Mouse (Mus musculus) hindbrain, embryonic 16.5 days (tissue): ENCODE data around the gene Snapc4. TPM values are rescaled to one million over a fixed set of nuclear protein-coding genes. Genes with fewer than 3 reads are reported as not detected.

Experiments used
- ATAC-seq: fragments of 200-750 bp; cut with Nextera tagmentation; 2 replicates; pipeline ENCODE4 v1.8.0; 2017; ENCODE audit warnings: moderate TSS enrichment, moderate library complexity
- H3K27ac ChIP-seq: fragments of 300-500 bp; sonication (generic); 2 replicates; pipeline ENCODE4 v1.5.1; 2014; ENCODE audit warnings: low read depth, mild to moderate bottlenecking, control low read depth, low read length, moderate library complexity
- H3K27me3 ChIP-seq: fragments of 300-500 bp; sonication (generic); replicated peaks from 2 replicates; pipeline ENCODE4 v1.6.1; 2014; ENCODE audit warnings: low read length; ENCODE audit not compliant: control insufficient read depth, insufficient read depth
- H3K36me3 ChIP-seq: fragments of 300-500 bp; sonication (generic); 2 replicates; pipeline ENCODE4 v1.6.1; 2014; ENCODE audit warnings: mild to moderate bottlenecking, low read length, moderate library complexity, mixed read lengths; ENCODE audit not compliant: control insufficient read depth, insufficient read depth
- H3K4me1 ChIP-seq: fragments of 300-500 bp; sonication (generic); 2 replicates; pipeline ENCODE4 v1.6.1; 2014; ENCODE audit warnings: low read depth, low read length; ENCODE audit not compliant: control insufficient read depth, insufficient read depth
- H3K4me2 ChIP-seq: fragments of 300-500 bp; sonication (generic); 2 replicates; pipeline ENCODE4 v1.6.1; 2014; ENCODE audit warnings: mild to moderate bottlenecking, low read length, control low read depth, moderate library complexity
- H3K4me3 ChIP-seq: fragments of 300-500 bp; sonication (generic); 2 replicates; pipeline ENCODE4 v1.5.1; 2014; ENCODE audit warnings: mild to moderate bottlenecking, low read length, control low read depth, moderate library complexity
- H3K9ac ChIP-seq: fragments of 300-500 bp; sonication (generic); 2 replicates; pipeline ENCODE4 v1.6.1; 2014; ENCODE audit warnings: low read depth, mild to moderate bottlenecking, control low read depth, low read length, moderate library complexity
- H3K9me3 ChIP-seq: fragments of 300-500 bp; sonication (generic); 2 replicates; pipeline ENCODE4 v1.6.1; 2014; ENCODE audit warnings: mild to moderate bottlenecking, low read length, moderate library complexity; ENCODE audit not compliant: control insufficient read depth
- WGBS: fragments of 180-500 bp; shearing (Covaris S2); extraction: QIAGEN DNeasy Blood & Tissue Kit; methylation state at CpG from one replicate; pipeline ENCODE4 v1.1.7; 2014; 5-methylcytosine and 5-hydroxymethylcytosine counted together
- polyA plus RNA-seq: library from polyadenylated mRNA; unstranded; fragments of >200 nt; fragmentation: Nextera tagmentation; extraction: Ambion mirVana; gene quantifications from 2 replicates; pipeline ENCODE4 v1.2.1, GENCODE M21; 2015

The Snapc4 gene
- polyA plus RNA-seq, 1 experiment from 2014 or later = 29.1 TPM

DNA sequence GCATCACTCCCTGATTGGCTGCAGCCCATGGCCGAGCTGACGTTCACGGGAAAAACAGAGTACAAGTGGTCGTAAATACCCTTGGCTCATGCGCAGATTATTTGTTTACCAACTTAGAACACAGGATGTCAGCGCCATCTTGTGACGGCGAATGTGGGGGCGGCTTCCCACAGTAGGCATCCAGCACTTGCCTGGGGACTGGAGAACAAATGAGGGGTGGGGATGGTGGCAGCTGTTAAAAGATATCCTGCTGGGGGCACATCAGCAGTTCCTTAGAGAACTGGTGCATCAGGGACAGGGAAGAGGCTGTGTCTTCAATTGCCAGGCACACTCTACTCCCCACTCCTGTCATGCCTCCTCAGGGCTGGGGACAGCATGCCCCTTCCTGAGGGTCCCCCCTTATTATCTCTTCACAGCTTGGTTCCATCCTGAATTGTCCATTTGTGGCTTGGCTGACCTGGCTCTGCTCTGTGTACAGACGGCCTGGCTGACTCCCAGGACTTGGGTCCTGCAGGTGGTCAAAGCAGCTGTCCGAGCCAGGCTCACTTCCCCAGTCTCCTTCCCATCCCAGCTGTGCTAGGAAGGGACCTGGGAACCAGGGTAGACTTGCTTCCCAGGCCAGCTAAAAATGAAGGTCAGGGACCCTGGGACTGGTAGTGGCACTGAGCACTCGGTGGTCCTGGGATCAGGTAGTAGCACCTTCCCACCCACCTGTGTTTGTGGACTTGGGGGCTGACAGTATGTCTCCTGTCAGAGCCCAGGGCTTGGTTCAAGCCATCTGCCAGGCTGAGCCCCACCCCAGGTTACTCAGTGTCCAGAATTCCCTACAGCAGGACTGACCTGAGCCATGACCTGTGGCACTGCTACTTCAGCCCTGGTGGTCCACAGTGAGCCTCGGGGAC, 41.9 kb downstream of the Snapc4 start:
- Histone ChIP-seq H3K27me3 (no peaks in the 10 kb centered on the region), H3K36me3 (peaks cover 22% of the 10 kb centered on the region), H3K4me1 (peaks cover 6% of the 10 kb centered on the region), H3K4me2 (no peak overlapping the region), H3K27ac (peak overlapping the region; percentile 29; the same call in 1 of the 2 replicates), H3K9me3 (no peaks in the 10 kb centered on the region), H3K4me3 (no peak overlapping the region), H3K9ac (no peak overlapping the region)
- WGBS = 61% methylated on average over 8 of the region's 13 CpGs
- ATAC-seq = peak; percentile 69

DNA sequence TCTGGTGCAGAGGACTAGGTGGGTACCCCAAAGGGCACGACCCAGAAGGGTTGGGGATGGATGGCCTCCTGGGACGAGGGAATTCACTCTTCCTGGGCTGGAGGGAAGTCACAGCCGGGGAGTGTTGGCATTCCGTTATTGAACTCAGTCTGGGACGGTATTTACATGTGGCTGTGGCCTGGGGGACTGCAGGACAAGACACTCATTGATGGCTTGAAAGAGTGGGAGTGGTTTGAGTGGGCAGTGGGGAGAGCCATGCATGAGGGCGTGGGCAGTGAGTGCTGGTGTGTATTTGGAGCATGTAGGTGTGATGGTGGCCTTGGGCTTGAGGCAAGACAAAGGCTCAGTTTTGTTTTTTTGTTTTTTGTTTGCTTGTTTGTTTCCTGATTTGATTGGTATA, 49.8 kb downstream of the Snapc4 start:
- Histone ChIP-seq H3K9me3 (no peaks in the 10 kb centered on the region), H3K27me3 (no peaks in the 10 kb centered on the region), H3K4me3 (0 out of 2 replicates have a peak overlapping the region, but pooled peaks have one; percentile 10), H3K4me1 (no peaks in the 10 kb centered on the region), H3K27ac (peak overlapping the region; percentile 69; the same call in 1 of the 2 replicates), H3K4me2 (peak overlapping the region; percentile 31; the same call in 1 of the 2 replicates), H3K9ac (no peak overlapping the region), H3K36me3 (peaks cover 38% of the 10 kb centered on the region)
- WGBS = 60% methylated on average over 6 of the region's 6 CpGs
- peak; percentile 15; the same call in 1 of the 2 replicates for ATAC-seq

DNA sequence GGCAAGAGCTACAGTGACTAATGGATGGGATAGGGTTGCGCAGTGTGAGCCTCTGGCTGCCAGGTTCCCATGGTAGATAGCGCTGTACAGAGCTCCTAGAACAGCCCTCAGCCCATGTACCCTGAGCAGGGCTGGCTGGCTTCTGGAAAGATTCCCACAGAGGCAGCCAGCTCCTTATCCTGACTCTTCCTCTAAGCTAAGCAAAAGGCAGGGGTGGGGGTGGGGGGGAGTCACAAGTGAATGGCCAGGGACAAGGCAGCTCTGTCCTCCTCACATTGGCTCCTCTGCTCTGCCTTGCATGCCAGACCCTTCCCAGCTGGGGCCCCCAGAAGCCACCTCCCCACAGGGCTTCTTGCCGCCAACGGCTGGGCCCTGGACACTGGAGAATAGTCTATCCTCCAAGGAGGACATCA, 50.4 kb downstream of the Snapc4 start:
- Histone ChIP-seq H3K36me3 (peaks cover 45% of the 10 kb centered on the region), H3K9ac (no peak overlapping the region), H3K4me2 (no peak overlapping the region; the same call in 1 of the 2 replicates), H3K4me1 (no peaks in the 10 kb centered on the region), H3K4me3 (0 out of 2 replicates have a peak overlapping the region, but pooled peaks have one; percentile 10), H3K27ac (peak overlapping the region; percentile 75), H3K9me3 (no peaks in the 10 kb centered on the region), H3K27me3 (no peaks in the 10 kb centered on the region)
- ATAC-seq = peak; percentile 90
- WGBS = 72% methylated on average over 4 of the region's 4 CpGs

DNA sequence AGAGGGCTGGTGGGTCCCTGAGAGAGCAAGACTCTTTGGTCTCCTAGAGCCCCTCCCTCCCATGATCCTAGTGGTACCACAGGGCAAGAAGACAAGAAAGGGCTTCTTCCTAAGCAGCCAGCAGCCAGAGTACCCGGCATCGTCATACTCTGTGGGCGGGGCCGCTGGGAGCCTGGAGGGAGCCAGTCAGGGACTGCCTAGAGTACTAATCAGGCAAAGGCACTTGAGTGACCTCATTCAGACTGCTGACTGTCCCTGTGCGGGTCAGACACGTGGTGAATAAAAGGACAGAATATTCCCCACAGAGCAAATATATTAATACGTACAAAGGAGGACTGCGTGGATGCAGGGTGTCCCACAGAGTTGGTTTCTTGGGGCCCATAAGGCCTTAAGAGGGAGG, 51.1 kb downstream of the Snapc4 start:
- no peak overlapping the region for H3K4me2 ChIP-seq
- ATAC-seq = peak; percentile 44; the same call in 1 of the 2 replicates
- no peak overlapping the region for H3K9ac ChIP-seq
- peaks cover 49% of the 10 kb centered on the region for H3K36me3 ChIP-seq
- no peaks in the 10 kb centered on the region for H3K27me3 ChIP-seq
- peak overlapping the region; percentile 75 for H3K27ac ChIP-seq
- H3K9me3 ChIP-seq = no peaks in the 10 kb centered on the region
- WGBS = 47% methylated on average over 8 of the region's 8 CpGs
- H3K4me3 ChIP-seq = no peak overlapping the region
- H3K4me1 ChIP-seq = no peaks in the 10 kb centered on the region

DNA sequence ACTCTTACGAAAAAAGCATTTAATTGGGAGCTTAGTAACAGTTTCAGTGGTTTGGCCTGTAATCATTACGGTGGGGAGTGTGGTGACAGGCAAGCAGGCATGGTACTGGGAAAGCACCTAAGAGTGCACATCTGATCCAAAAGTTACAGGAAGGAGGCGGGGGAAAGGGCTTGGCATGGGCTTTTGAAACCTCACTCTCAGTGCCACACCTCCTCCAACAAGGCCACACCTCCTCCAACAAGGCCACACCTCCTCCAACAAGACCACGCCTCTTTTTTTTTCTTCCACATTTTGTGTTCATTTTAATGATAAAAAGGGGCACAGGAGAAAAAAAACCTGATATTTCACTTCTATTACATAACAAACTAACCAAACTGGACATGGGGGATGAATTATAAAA, 52.6 kb downstream of the Snapc4 start:
- Histone ChIP-seq H3K36me3 (peaks cover 65% of the 10 kb centered on the region), H3K9me3 (no peaks in the 10 kb centered on the region)
- WGBS = 87% methylated on average over 4 of the region's 4 CpGs

DNA sequence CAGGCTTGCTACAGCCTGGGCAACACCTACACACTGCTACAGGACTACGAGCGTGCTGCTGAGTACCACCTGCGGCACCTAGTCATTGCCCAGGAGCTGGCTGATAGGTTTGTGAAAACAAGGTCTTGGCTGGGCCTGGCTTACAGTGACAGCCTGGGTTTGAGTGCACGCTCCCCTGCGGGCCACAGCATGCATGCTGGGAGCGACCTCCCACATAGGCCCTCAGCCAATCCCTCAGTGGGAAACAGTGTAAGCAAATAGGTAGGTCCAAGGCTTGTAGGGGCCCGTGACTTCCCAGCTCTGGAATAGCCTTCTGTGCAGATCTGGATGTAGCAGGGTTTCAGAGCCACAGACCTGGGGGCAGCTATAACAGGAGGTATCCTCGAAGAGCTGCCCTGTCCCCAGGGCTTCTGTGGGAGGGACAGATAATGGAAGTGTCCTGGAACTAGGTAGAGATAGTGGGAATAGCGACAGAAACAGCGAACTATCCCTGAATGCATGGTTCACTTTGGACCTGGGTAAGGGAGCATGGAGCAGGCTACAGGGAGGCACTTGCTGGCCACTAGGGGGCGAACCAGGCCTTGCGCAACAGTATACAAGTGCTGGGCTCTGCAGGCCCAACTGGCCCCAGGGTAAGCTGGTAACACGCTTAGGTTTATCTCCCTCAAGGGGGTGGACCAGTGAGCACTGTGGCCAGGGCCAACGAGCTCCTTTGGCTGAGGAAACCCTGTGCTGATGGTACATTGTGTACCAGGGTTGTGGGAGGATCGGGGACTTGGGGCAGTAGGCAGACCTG, 54.9 kb downstream of the Snapc4 start:
- Histone ChIP-seq H3K27me3 (no peaks in the 10 kb centered on the region), H3K4me3 (no peak overlapping the region), H3K9ac (no peak overlapping the region), H3K27ac (no peak overlapping the region), H3K9me3 (no peaks in the 10 kb centered on the region), H3K36me3 (peaks cover 60% of the 10 kb centered on the region), H3K4me2 (no peak overlapping the region), H3K4me1 (peaks cover 6% of the 10 kb centered on the region)
- WGBS = 66% methylated on average over 15 of the region's 15 CpGs
- ATAC-seq = peak; percentile 56; the same call in 1 of the 2 replicates

More for the DNA sequence above, 52.6 kb downstream of the Snapc4 start:
- Histone ChIP-seq H3K4me1 (no peaks in the 10 kb centered on the region), H3K27me3 (no peaks in the 10 kb centered on the region), H3K4me2 (no peak overlapping the region), H3K9ac (no peak overlapping the region), H3K27ac (no peak overlapping the region), H3K4me3 (no peak overlapping the region)
- ATAC-seq = no peak

DNA sequence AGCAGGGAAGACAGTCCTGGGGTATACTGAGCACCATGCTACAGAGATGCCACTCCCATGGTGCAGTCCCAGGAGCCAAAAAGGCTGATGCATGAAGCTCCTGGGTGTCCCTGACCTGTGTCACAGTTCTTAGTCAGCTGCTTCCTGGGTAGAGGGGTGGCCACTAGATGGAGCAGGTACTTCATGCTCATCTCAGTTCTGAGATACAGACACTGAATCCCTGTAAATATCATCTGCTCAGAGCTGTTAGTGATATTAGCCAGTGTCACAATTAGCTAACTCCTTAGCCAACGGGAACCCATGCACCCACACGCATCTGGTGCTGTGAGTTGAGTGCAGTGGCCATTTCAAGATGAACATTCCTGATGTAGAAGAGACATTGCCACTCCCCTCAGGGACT, 55.5 kb downstream of the Snapc4 start:
- Histone ChIP-seq H3K9me3 (no peaks in the 10 kb centered on the region), H3K9ac (no peak overlapping the region), H3K4me1 (peaks cover 13% of the 10 kb centered on the region), H3K36me3 (peaks cover 55% of the 10 kb centered on the region), H3K4me2 (no peak overlapping the region), H3K27me3 (no peaks in the 10 kb centered on the region), H3K4me3 (no peak overlapping the region), H3K27ac (no peak overlapping the region)
- WGBS = 87% methylated on average over 2 of the region's 2 CpGs
- no peak for ATAC-seq

DNA sequence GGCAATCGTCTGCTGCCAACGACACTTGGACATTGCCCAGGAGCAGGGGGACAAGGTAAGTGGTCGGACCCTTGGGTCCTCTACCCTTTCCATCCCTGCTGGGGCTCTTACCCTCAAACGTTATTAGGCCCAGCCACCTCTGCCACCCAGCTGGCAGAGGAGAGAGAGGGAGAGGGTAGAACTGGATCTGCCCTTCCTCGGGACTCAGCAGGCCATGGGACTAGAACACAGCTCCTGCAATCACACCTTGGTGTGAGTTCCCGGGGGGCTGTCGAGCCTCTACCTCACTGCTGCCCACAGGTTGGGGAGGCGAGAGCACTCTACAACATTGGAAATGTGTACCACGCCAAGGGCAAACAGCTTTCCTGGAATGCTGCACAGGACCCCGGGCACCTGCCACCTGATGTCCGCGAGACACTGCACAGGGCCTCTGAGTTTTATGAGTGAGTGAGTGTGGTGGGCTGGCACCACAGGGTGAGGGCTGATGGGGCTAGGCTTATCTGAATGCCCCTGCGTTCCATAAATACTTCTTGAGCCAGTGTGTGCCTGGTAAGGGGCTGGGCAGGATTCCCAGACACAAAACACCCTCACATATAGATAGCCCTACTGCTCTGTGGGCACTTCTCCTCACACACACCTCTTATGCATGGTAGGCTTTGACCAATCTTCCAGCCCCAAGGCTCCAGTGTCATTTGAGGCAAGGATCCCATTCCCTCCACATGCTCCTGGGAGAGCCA, 56.7 kb downstream of the Snapc4 start:
- H3K9me3 ChIP-seq = no peaks in the 10 kb centered on the region
- peaks cover 50% of the 10 kb centered on the region for H3K36me3 ChIP-seq
- peaks cover 24% of the 10 kb centered on the region for H3K4me1 ChIP-seq
- 95% methylated on average over 13 of the region's 13 CpGs for WGBS
- H3K4me2 ChIP-seq = no peak overlapping the region
- H3K9ac ChIP-seq = no peak overlapping the region
- no peak overlapping the region for H3K27ac ChIP-seq
- no peak overlapping the region for H3K4me3 ChIP-seq
- no peak for ATAC-seq
- no peaks in the 10 kb centered on the region for H3K27me3 ChIP-seq
